Mouse (Mus musculus) embryonic fibroblast, embryonic 13.5 days (primary cell): ENCODE measurements at regions not wholly inside any gene's neighbourhood (a gene's known extent, or its start where the extent isn't known, plus 50 kb on each side); places are given as distances from the start of the nearest gene placed in this dataset.

Experiments
- CTCF ChIP-seq: IDR thresholded peaks from 2 replicates; pipeline ENCODE4 v1.5.1; 2011; ENCODE audit warnings: mild to moderate bottlenecking, control low read depth, low read length, moderate library complexity, borderline replicate concordance; ENCODE audit not compliant: insufficient read depth
- POLR2A ChIP-seq: IDR thresholded peaks from 2 replicates; pipeline ENCODE4 v1.6.1; 2011; ENCODE audit warnings: low read depth, mild to moderate bottlenecking, control low read depth, low read length, moderate library complexity

GRCm38 (mm10) chr16:9016040-9016761, 186.3 kb downstream of the 1810013L24Rik start:
- no peak for TF ChIP-seq CTCF
- no peak for TF ChIP-seq POLR2A
